Mouse (Mus musculus) spleen, adult 2 months (tissue): ENCODE data around the gene Gucy1b1. TPM values are rescaled to one million over a fixed set of nuclear protein-coding genes. Genes with fewer than 3 reads are reported as not detected.

Experiments used
- DNase-seq, 2 experiments: peaks; one replicate each; pipeline versions ENCODE4 v3.0.0 to v3.0.0-alpha.2; 2012 to 2021; ENCODE audit warnings: low spot score in 2 of 2, low read depth in 1 of 2
- H3K27ac ChIP-seq: fragments of 200-500 bp; 2 replicates; pipeline ENCODE4 v1.5.1; 2012; ENCODE audit warnings: low read length, inconsistent platforms; ENCODE audit not compliant: insufficient read depth
- H3K27me3 ChIP-seq: fragments of 200-500 bp; 2 replicates; pipeline ENCODE4 v1.6.1; 2012; ENCODE audit warnings: mild to moderate bottlenecking, moderate library complexity, low read length, inconsistent platforms; ENCODE audit not compliant: control insufficient read depth, insufficient read depth
- H3K36me3 ChIP-seq: fragments of 200-500 bp; 2 replicates; pipeline ENCODE4 v1.6.1; 2012; ENCODE audit warnings: mild to moderate bottlenecking, low read length, inconsistent platforms; ENCODE audit not compliant: control insufficient read depth, insufficient read depth
- H3K4me1 ChIP-seq: fragments of 200-500 bp; 2 replicates; pipeline ENCODE4 v1.6.1; 2011; ENCODE audit warnings: inconsistent platforms; ENCODE audit not compliant: control insufficient read depth, insufficient read depth, insufficient read length
- H3K4me3 ChIP-seq: fragments of 200-500 bp; 2 replicates; pipeline ENCODE4 v1.5.1; 2011; ENCODE audit warnings: mild to moderate bottlenecking, inconsistent platforms; ENCODE audit not compliant: insufficient read depth, insufficient read length; ENCODE audit errors: extremely low read depth
- CTCF ChIP-seq: fragments of 200-500 bp; IDR thresholded peaks from 2 replicates; pipeline ENCODE4 v1.5.1; 2011; ENCODE audit warnings: mild to moderate bottlenecking, inconsistent platforms; ENCODE audit not compliant: insufficient read depth, insufficient read length, insufficient replicate concordance; ENCODE audit errors: extremely low read depth
- POLR2A ChIP-seq: fragments of 200-500 bp; IDR thresholded peaks from 2 replicates; pipeline ENCODE4 v1.6.1; 2011; ENCODE audit warnings: low read depth, low read length, inconsistent platforms
- WGBS: fragments of 180-500 bp; shearing (Covaris S2); methylation state at CpG from one replicate; pipeline ENCODE4 v1.1.7; 2018; 5-methylcytosine and 5-hydroxymethylcytosine counted together
- polyA plus RNA-seq: library from polyadenylated mRNA; depleted of rRNA; stranded (reverse); fragments of >200 nt; gene quantifications from 2 replicates; pipeline ENCODE4 v1.2.3, GENCODE M21; 2012

The Gucy1b1 gene
- polyA plus RNA-seq, 1 experiment = 2.4 TPM

DNA sequence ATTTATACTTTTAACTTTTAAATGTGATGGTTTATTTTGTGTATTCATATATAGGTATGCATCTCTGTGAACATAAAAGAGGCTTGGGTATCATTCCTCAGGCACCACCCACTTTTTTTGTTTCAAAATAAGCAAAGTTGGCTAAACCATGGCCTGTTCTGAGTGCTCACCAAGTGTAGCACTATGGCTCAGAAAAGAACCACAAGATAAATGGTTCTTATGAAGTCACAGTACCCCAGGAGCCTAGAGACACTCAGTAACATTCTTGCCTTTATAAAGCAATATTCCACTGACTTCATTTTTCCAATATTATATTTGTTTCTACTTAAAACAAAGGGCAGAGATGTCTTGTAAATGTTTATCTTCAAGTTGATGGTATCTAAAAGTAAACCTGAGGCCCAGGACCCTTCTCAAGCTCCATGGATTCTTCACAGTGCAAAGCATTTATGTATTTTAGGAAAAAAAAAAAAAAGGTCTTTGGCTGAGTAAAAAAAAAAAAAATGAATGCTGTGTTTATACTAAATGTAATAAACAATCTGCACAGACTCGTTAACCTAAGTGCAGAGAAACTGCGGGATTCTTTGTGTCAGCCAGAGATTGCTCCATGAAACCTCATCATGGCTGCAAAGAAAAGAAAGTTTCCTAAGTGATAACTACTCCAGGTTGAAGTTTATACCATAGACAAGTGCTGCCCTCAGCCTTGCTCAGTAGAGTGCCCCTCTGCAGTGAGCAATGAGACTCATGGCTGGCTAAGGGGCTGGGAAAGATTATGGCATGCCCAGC is 38.0 kb downstream of the Gucy1b1 start:
- no peak overlapping the region for H3K27ac ChIP-seq
- 84% methylated on average over 2 of the region's 2 CpGs for WGBS
- DNase-seq = no peak
- no peak overlapping the region for H3K4me3 ChIP-seq
- H3K27me3 ChIP-seq = no peaks in the 10 kb centered on the region
- H3K4me1 ChIP-seq = no peaks in the 10 kb centered on the region
- no peaks in the 10 kb centered on the region for H3K36me3 ChIP-seq
- TF ChIP-seq POLR2A = no peak
- TF ChIP-seq CTCF = no peak

DNA sequence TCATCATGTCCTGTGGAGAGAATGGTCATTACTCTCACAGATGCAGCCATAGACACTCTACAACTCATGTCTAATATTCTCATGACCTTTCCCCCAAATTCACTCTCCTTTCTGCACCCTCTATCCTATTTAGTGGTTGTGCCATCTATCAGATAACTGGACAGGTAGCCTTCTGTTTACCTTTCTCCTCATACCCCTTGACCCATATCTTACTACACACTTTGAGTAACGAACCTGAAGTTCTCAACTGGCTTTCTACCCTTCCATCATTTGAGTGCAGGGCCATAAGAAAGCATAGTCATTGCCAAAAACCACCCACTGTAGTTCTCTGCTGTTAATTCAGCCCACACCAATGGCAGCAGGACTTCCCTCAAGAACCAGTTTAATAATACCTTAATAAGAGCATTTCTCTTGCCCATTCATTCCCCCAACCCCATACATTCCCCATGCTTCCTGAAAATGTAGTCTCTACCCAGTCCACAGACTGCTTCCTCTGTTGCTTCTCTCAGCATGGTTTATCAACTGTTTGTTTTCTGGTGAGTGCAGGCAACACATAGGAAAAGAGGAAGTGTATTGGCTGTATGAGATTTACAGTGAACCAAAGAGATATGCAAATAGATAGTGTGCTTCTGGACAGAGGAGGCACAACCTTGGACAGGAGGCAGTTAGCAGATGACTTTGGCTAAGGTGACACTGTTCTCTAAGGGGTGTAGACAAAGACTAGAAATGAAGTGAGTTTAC is 44.3 kb downstream of the Gucy1b1 start:
- no peak overlapping the region for H3K4me3 ChIP-seq
- no peak for DNase-seq
- H3K36me3 ChIP-seq = no peaks in the 10 kb centered on the region
- no peaks in the 10 kb centered on the region for H3K4me1 ChIP-seq
- H3K27ac ChIP-seq = no peak overlapping the region
- TF ChIP-seq POLR2A = no peak
- no peak for TF ChIP-seq CTCF
- H3K27me3 ChIP-seq = no peaks in the 10 kb centered on the region
- 65% methylated on average over 1 of the region's 1 CpGs for WGBS

DNA sequence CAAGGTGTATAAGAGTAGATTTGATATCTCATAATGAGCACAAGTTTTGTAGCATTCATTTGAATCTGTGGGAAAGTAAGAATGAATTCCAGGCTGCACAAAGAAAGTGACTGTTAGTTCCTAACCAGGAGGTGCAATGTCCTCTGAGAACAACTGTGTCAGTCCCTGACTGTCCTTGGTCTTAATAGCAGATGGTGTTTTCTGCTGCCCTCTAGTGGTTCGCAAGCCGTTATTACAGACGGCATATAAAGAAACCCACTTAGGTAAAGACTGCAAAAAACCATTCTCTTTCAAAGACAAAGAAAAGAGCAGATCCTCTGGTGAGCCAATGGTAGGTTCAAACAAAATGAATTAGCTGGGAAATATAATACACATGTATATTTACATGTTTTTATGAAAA is 45.3 kb downstream of the Gucy1b1 start:
- Histone ChIP-seq H3K27ac (no peak overlapping the region), H3K4me3 (no peak overlapping the region), H3K27me3 (no peaks in the 10 kb centered on the region), H3K4me1 (no peaks in the 10 kb centered on the region), H3K36me3 (no peaks in the 10 kb centered on the region)
- peak; percentile 12 to 29 for DNase-seq
- no peak for TF ChIP-seq POLR2A
- TF ChIP-seq CTCF = peak; percentile 27; the same call in 1 of the 2 replicates
- 2% methylated on average over 3 of the region's 3 CpGs for WGBS

DNA sequence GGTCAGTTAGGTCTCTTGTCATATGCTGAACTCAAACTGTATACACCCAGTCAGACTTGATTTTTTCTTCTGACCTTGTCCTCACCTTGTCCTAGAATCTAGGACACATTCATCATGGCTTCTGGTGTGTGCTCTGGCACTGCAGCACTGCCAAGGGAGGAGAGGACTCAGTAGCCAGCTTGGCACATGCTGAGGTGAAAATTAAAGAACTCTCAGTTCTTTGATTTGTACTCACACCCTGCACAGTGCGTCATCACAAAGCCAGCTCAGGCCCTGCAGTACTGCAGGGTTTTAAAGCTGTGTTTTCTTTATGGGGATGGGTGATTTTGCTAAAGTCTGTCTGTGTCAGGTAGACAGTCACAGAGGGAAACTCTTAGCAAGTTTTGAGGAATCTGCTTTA is 47.2 kb downstream of the Gucy1b1 start:
- no peak for DNase-seq
- Histone ChIP-seq H3K4me3 (no peak overlapping the region), H3K36me3 (no peaks in the 10 kb centered on the region), H3K27ac (no peak overlapping the region), H3K4me1 (no peaks in the 10 kb centered on the region), H3K27me3 (no peaks in the 10 kb centered on the region)
- 91% methylated on average over 1 of the region's 1 CpGs for WGBS
- TF ChIP-seq POLR2A = no peak
- no peak for TF ChIP-seq CTCF

DNA sequence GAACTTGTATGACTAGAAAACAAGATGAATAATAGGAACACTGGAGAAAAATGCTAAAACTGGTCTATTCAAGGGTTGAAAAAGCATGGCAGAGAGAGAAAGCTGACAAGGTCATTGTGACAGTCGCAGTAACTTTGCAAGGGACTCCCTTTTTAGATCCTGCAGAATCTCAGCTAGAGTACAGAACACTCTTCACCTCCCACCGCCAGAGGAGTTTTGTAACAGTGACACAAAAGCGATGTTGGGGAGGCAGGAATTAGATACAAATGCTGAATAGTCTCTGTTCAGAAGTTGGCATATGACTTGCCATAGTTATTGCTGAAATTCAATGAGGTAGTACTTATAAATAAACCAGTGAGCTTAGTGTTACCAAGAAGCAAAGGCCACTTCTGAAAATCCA is 51.4 kb downstream of the Gucy1b1 start:
- H3K27ac ChIP-seq = no peak overlapping the region
- H3K4me3 ChIP-seq = no peak overlapping the region
- H3K4me1 ChIP-seq = no peaks in the 10 kb centered on the region
- no peak for TF ChIP-seq CTCF
- TF ChIP-seq POLR2A = no peak
- no peak for DNase-seq
- WGBS = 92% methylated on average over 3 of the region's 3 CpGs
- no peaks in the 10 kb centered on the region for H3K27me3 ChIP-seq
- H3K36me3 ChIP-seq = no peaks in the 10 kb centered on the region

DNA sequence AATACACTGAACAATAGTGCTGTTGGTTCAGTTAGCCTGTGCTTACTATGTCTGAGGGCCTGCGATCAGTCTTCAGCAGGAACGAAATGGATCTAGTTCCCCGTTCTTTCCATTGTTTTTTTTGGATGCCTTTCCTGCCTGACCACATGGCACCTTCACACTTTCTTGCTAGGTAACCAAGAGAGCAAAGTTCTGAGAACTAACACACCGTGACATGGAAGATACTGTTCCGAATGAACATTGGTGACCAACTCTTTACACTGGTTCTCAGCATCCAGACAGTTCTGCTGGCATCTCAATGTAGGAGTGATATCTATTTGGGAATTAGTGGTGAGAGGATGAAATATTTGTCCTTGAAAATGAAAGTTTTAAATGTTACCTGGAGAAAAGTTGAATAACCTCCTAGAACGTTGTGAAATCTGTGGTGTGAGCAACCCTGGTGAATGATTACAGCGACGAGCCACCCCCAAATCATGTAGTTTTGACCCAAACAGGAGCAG is 52.0 kb downstream of the Gucy1b1 start:
- H3K27me3 ChIP-seq = no peaks in the 10 kb centered on the region
- no peak overlapping the region for H3K27ac ChIP-seq
- no peaks in the 10 kb centered on the region for H3K4me1 ChIP-seq
- no peaks in the 10 kb centered on the region for H3K36me3 ChIP-seq
- DNase-seq = no peak
- 88% methylated on average over 8 of the region's 8 CpGs for WGBS
- TF ChIP-seq POLR2A (no peak), CTCF (no peak)
- no peak overlapping the region for H3K4me3 ChIP-seq

DNA sequence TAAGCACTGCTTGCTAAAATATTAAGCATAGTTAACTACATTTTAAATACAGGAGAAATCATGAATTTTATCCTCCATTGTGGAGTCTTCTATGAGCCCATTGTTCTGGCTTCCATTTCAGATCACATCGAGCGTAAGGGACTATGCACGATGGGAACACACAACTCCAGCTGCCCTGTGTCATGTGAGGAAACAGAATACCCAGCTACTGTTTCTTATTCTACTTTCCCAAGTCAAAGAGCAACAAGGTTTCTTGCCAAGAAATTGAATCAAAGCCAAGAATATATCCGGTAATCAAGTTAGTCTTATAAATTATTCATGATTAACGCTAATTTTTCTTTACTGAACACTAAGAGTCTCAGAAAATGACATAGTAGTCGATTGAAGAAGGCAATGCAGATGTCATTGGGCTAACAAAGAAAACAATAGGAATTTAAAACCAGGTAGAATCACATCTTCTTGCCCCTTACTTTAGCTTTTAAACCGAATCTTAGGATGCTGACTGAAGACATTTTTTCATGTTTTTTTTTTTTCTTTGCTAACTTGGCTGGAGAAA is 60.3 kb downstream of the Gucy1b1 start:
- no peaks in the 10 kb centered on the region for H3K4me1 ChIP-seq
- DNase-seq = no peak
- 86% methylated on average over 7 of the region's 7 CpGs for WGBS
- H3K36me3 ChIP-seq = no peaks in the 10 kb centered on the region
- TF ChIP-seq POLR2A (no peak), CTCF (no peak)
- no peak overlapping the region for H3K27ac ChIP-seq
- no peaks in the 10 kb centered on the region for H3K27me3 ChIP-seq
- H3K4me3 ChIP-seq = no peak overlapping the region
